ENCODE assay signal across 19 mouse cellular contexts in genomic region chr16:20084623-20085022, GRCm38 (mm10).
"Had no signal": no experiment of that assay in that cellular context is flagged by ENCODE, and none has a peak within 500 bp of the region (broad histone marks: within the 10 kb centered on the region; RNA-seq: fewer than 3 reads in every experiment).

No protein-coding gene starts in this region.

- H3K27ac ChIP-seq: lung, embryonic 15.5 days; midbrain, embryonic 10.5 days; midbrain, embryonic 12.5 days; neural tube, embryonic 13.5 days; neural tube, embryonic 15.5 days had no signal

- H3K4me3 ChIP-seq: lung, embryonic 15.5 days; midbrain, embryonic 10.5 days; midbrain, embryonic 12.5 days; myocyte; neural tube, embryonic 13.5 days; neural tube, embryonic 15.5 days had no signal

- H3K4me1 ChIP-seq: lung, embryonic 15.5 days; midbrain, embryonic 12.5 days; neural tube, embryonic 13.5 days; neural tube, embryonic 15.5 days had no signal

- DNase-seq: lung, adult 2 months; lung, postnatal 4 days; midbrain, embryonic 14.5 days; retina, postnatal 1 day; right cerebral cortex, adult 18-20 months; right cerebral cortex, postnatal 25 days; right cerebral cortex, postnatal 4 days; spleen, adult 18-20 months; thymus, adult 18-20 months; thymus, postnatal 14 days; thymus, postnatal 36 days had no signal

- H3K4me2 ChIP-seq: lung, embryonic 15.5 days; midbrain, embryonic 12.5 days; neural tube, embryonic 13.5 days; neural tube, embryonic 15.5 days had no signal

- H3K27me3 ChIP-seq: lung, embryonic 15.5 days; midbrain, embryonic 12.5 days; neural tube, embryonic 13.5 days; neural tube, embryonic 15.5 days had no signal

- ATAC-seq: lung, postnatal 0 days; midbrain, embryonic 16.5 days had no signal

- H3K9ac ChIP-seq: lung, embryonic 15.5 days; midbrain, embryonic 12.5 days; neural tube, embryonic 13.5 days; neural tube, embryonic 15.5 days had no signal

- H3K36me3 ChIP-seq: lung, embryonic 15.5 days; midbrain, embryonic 10.5 days; midbrain, embryonic 12.5 days; neural tube, embryonic 13.5 days; neural tube, embryonic 15.5 days had no signal

- H3K9me3 ChIP-seq: lung, embryonic 15.5 days; midbrain, embryonic 10.5 days; midbrain, embryonic 12.5 days; neural tube, embryonic 13.5 days; neural tube, embryonic 15.5 days had no signal
